ENCODE assay signal across 19 mouse cellular contexts in genomic region chr9:24421888-24422287, GRCm38 (mm10).
DNase-seq lines count a peak whose midpoint lies in the region; ATAC-seq lines count a peak whose summit lies in the region.
"Had no signal": no experiment of that assay in that cellular context is flagged by ENCODE, and none has a peak within 500 bp of the region (broad histone marks: within the 10 kb centered on the region; RNA-seq: fewer than 3 reads in every experiment).

No protein-coding gene starts in this region.

- H3K36me3 ChIP-seq in hindbrain, embryonic 16.5 days (ENCODE audit: control insufficient read depth, insufficient read depth, low read length), result 0 out of 2 replicates have a peak, but pooled peaks cover 3% of the 10 kb centered on the region
- peaks cover 15% of the 10 kb centered on the region for H3K36me3 ChIP-seq in hindbrain, embryonic 12.5 days
- H3K36me3 ChIP-seq: intestine, embryonic 15.5 days had no signal

- no peak overlapping the region for H3K27ac ChIP-seq in hindbrain, embryonic 16.5 days (ENCODE audit: low read depth, low read length)
- H3K27ac ChIP-seq in hindbrain, embryonic 12.5 days, result no peak overlapping the region
- H3K27ac ChIP-seq: embryonic facial prominence, embryonic 10.5 days; forebrain, embryonic 13.5 days; heart, embryonic 10.5 days; hindbrain, embryonic 13.5 days; intestine, embryonic 15.5 days had no signal

- DNase-seq in retina, postnatal 1 day, result peak; percentile 62
- no peak for DNase-seq in retina, embryonic 14.5 days (ENCODE audit: low spot score)
- peak; percentile 51 for DNase-seq in Muller cell, postnatal 12 days (ENCODE audit: inconsistent ontology term)
- no peak for DNase-seq in right cerebral cortex, postnatal 36 days (ENCODE audit: low spot score in 2 of 2)
- no peak for DNase-seq in ovary, postnatal 14 days (ENCODE audit: low spot score)
- DNase-seq: adrenal gland, adult 2 months; adrenal gland, postnatal 25 days; cerebellum, adult 8-10 months; gastrocnemius, postnatal 36 days; heart, postnatal 10 days; heart, postnatal 4 days had no signal

- no peak overlapping the region for H3K4me2 ChIP-seq in hindbrain, embryonic 16.5 days (ENCODE audit: low read length)
- H3K4me2 ChIP-seq in hindbrain, embryonic 12.5 days (replicated peaks), result no peak overlapping the region
- H3K4me2 ChIP-seq: forebrain, embryonic 13.5 days; hindbrain, embryonic 13.5 days; intestine, embryonic 15.5 days had no signal

- H3K4me1 ChIP-seq in hindbrain, embryonic 16.5 days (ENCODE audit: control insufficient read depth, insufficient read depth, low read depth, low read length), result no peaks in the 10 kb centered on the region; the same call in 1 of the 2 replicates
- no peaks in the 10 kb centered on the region for H3K4me1 ChIP-seq in hindbrain, embryonic 12.5 days
- H3K4me1 ChIP-seq: embryonic facial prominence, embryonic 10.5 days; heart, embryonic 10.5 days; hindbrain, embryonic 13.5 days; intestine, embryonic 15.5 days had no signal

- no peaks in the 10 kb centered on the region for H3K9me3 ChIP-seq in hindbrain, embryonic 16.5 days (ENCODE audit: control insufficient read depth, low read length)
- no peaks in the 10 kb centered on the region for H3K9me3 ChIP-seq in hindbrain, embryonic 12.5 days (replicated peaks)
- H3K9me3 ChIP-seq: forebrain, embryonic 13.5 days; G1E; heart, embryonic 10.5 days; hindbrain, embryonic 13.5 days; intestine, embryonic 15.5 days had no signal

- no peaks in the 10 kb centered on the region for H3K27me3 ChIP-seq in hindbrain, embryonic 16.5 days (replicated peaks; ENCODE audit: control insufficient read depth, insufficient read depth, low read length)
- no peaks in the 10 kb centered on the region for H3K27me3 ChIP-seq in hindbrain, embryonic 12.5 days
- H3K27me3 ChIP-seq: forebrain, embryonic 13.5 days; hindbrain, embryonic 13.5 days; intestine, embryonic 15.5 days had no signal

- no peak overlapping the region for H3K9ac ChIP-seq in hindbrain, embryonic 16.5 days (ENCODE audit: low read depth, low read length)
- H3K9ac ChIP-seq in hindbrain, embryonic 12.5 days, result no peak overlapping the region
- H3K9ac ChIP-seq: forebrain, embryonic 13.5 days; hindbrain, embryonic 13.5 days; intestine, embryonic 15.5 days had no signal

- ATAC-seq in hindbrain, embryonic 16.5 days, result 0 out of 2 replicates have a peak, but pooled peaks have one; percentile 2
- no peak for ATAC-seq in hindbrain, embryonic 12.5 days (ENCODE audit: low FRiP score)
- ATAC-seq: forebrain, embryonic 13.5 days; intestine, embryonic 15.5 days had no signal

- WGBS in hindbrain, embryonic 16.5 days, result 44% methylated on average over 1 of the region's 1 CpGs
- 73% methylated on average over 1 of the region's 1 CpGs for WGBS in hindbrain, embryonic 12.5 days

- no peak overlapping the region for H3K4me3 ChIP-seq in hindbrain, embryonic 16.5 days (ENCODE audit: low read length)
- no peak overlapping the region for H3K4me3 ChIP-seq in hindbrain, embryonic 12.5 days
- H3K4me3 ChIP-seq: embryonic facial prominence, embryonic 10.5 days; forebrain, embryonic 13.5 days; heart, embryonic 10.5 days; hindbrain, embryonic 13.5 days; intestine, embryonic 15.5 days had no signal

Comparison
In these comparisons a context has a peak if more than half of its experiments do, and no peak if none do; other contexts are left out.
1. DNase-seq: peak in retina, postnatal 1 day (single experiment) and Muller cell, postnatal 12 days (single experiment); none in retina, embryonic 14.5 days (single experiment), right cerebral cortex, postnatal 36 days (0 of 2) and ovary, postnatal 14 days (single experiment).